Mouse (Mus musculus) midbrain, postnatal 0 days (tissue): ENCODE results near the gene Sln. TPM values are rescaled to one million over a fixed set of nuclear protein-coding genes. Genes with fewer than 3 reads are reported as not detected.

Source experiments
- ATAC-seq: fragments of 200-750 bp; cut with Nextera tagmentation; 2 replicates; pipeline ENCODE4 v1.8.0; 2017; ENCODE audit warnings: moderate number of reproducible peaks, mild to moderate bottlenecking, moderate TSS enrichment, moderate library complexity; ENCODE audit not compliant: low FRiP score
- DNase-seq: peaks from one replicate; pipeline ENCODE4 v3.0.0-alpha.2; 2015; ENCODE audit warnings: low spot score
- H3K27ac ChIP-seq: fragments of 300-500 bp; sonication (generic); 2 replicates; pipeline ENCODE4 v1.5.1; 2014; ENCODE audit warnings: low read depth, mild to moderate bottlenecking, low read length, mixed read lengths
- H3K27me3 ChIP-seq: fragments of 300-500 bp; sonication (generic); 2 replicates; pipeline ENCODE4 v1.6.1; 2014; ENCODE audit warnings: low read length, control low read depth, mixed read lengths; ENCODE audit not compliant: insufficient read depth
- H3K36me3 ChIP-seq: fragments of 300-500 bp; sonication (generic); 2 replicates; pipeline ENCODE4 v1.6.1; 2014; ENCODE audit warnings: low read length, control low read depth, mixed read lengths; ENCODE audit not compliant: insufficient read depth
- H3K4me1 ChIP-seq: fragments of 300-500 bp; sonication (generic); 2 replicates; pipeline ENCODE4 v1.6.1; 2014; ENCODE audit warnings: mild to moderate bottlenecking, control low read depth, antibody characterized with exemption, low read length, mixed read lengths; ENCODE audit not compliant: insufficient read depth
- H3K4me2 ChIP-seq: fragments of 300-500 bp; sonication (generic); 2 replicates; pipeline ENCODE4 v1.6.1; 2014; ENCODE audit warnings: low read depth, mild to moderate bottlenecking, low read length, mixed read lengths; ENCODE audit not compliant: poor library complexity, severe bottlenecking
- H3K4me3 ChIP-seq: fragments of 300-500 bp; sonication (generic); 2 replicates; pipeline ENCODE4 v1.5.1; 2014; ENCODE audit warnings: low read depth, mild to moderate bottlenecking, low read length, moderate library complexity
- H3K9ac ChIP-seq: fragments of 300-500 bp; sonication (generic); replicated peaks from 2 replicates; pipeline ENCODE4 v1.6.1; 2014; ENCODE audit warnings: mild to moderate bottlenecking, low read length, moderate library complexity, mixed read lengths; ENCODE audit not compliant: poor library complexity, severe bottlenecking
- H3K9me3 ChIP-seq: fragments of 300-500 bp; sonication (generic); 2 replicates; pipeline ENCODE4 v1.6.1; 2016; ENCODE audit warnings: low read length, control low read depth
- CTCF ChIP-seq: IDR thresholded peaks from 2 replicates; pipeline ENCODE4 v1.5.1; 2016; ENCODE audit warnings: antibody characterized with exemption, mild to moderate bottlenecking
- WGBS: fragments of 180-500 bp; shearing (Covaris S2); extraction: QIAGEN DNeasy Blood & Tissue Kit; methylation state at CpG from one replicate; pipeline ENCODE4 v1.1.7; 2014; 5-methylcytosine and 5-hydroxymethylcytosine counted together
- polyA plus RNA-seq: library from polyadenylated mRNA; unstranded; fragments of >200 nt; fragmentation: Nextera tagmentation; extraction: Ambion mirVana; gene quantifications from 2 replicates; pipeline ENCODE4 v1.2.1, GENCODE M21; 2015
- total RNA-seq: library from RNA; depleted of rRNA; stranded (reverse); fragments of >200 nt; gene quantifications from 2 replicates; pipeline ENCODE4 v1.2.3, GENCODE M21; 2014

Sln gene
- total and polyA plus RNA-seq, 2 experiments from 2014 or later = 0.15 TPM; not detected in 1

- H3K4me3 ChIP-seq = peak overlapping the region; percentile 44
- H3K9me3 ChIP-seq = no peaks in the 10 kb centered on the region
- peak overlapping the region; percentile 84 for H3K27ac ChIP-seq
- peak overlapping the region; percentile 57 for H3K4me2 ChIP-seq
- peak; percentile 74 for TF ChIP-seq CTCF
- H3K4me1 ChIP-seq = no peaks in the 10 kb centered on the region
- 16% methylated on average over 14 of the region's 14 CpGs for WGBS
- no peaks in the 10 kb centered on the region for H3K36me3 ChIP-seq
- no peaks in the 10 kb centered on the region for H3K27me3 ChIP-seq
- peak overlapping the region; percentile 62 for H3K9ac ChIP-seq
- ATAC-seq (peak; percentile 72; the same call in 1 of the 2 replicates), DNase-seq (peak; percentile 90)
These were observed 20.7 kb upstream of the Sln start for GRCm38 (mm10) chr9:53829081-53829865.

- Histone ChIP-seq H3K27ac (peak overlapping the region; percentile 84), H3K36me3 (no peaks in the 10 kb centered on the region), H3K9ac (peak overlapping the region; percentile 62), H3K27me3 (no peaks in the 10 kb centered on the region), H3K4me1 (no peaks in the 10 kb centered on the region), H3K4me3 (peak overlapping the region; percentile 44), H3K9me3 (no peaks in the 10 kb centered on the region), H3K4me2 (peak overlapping the region; percentile 57)
- WGBS = 26% methylated on average over 2 of the region's 2 CpGs
- TF ChIP-seq CTCF = no peak
- peak; percentile 35 for DNase-seq
- peak; percentile 60; the same call in 1 of the 2 replicates for ATAC-seq
These were observed 20.1 kb upstream of the Sln start for GRCm38 (mm10) chr9:53829866-53830209.

GRCm38 (mm10) chr9:53835039-53835438 is 14.9 kb upstream of the Sln start:
- no peaks in the 10 kb centered on the region for H3K9me3 ChIP-seq
- no peak for TF ChIP-seq CTCF
- 68% methylated on average over 3 of the region's 3 CpGs for WGBS
- ATAC-seq (no peak), DNase-seq (no peak)
- H3K4me2 ChIP-seq = no peak overlapping the region
- no peak overlapping the region for H3K27ac ChIP-seq
- H3K27me3 ChIP-seq = no peaks in the 10 kb centered on the region
- H3K9ac ChIP-seq = no peak overlapping the region
- no peaks in the 10 kb centered on the region for H3K36me3 ChIP-seq
- no peak overlapping the region for H3K4me3 ChIP-seq
- H3K4me1 ChIP-seq = no peaks in the 10 kb centered on the region

GRCm38 (mm10) chr9:53835976-53836375 is 14.0 kb upstream of the Sln start:
- Histone ChIP-seq H3K9ac (no peak overlapping the region), H3K36me3 (no peaks in the 10 kb centered on the region), H3K9me3 (no peaks in the 10 kb centered on the region), H3K4me2 (no peak overlapping the region), H3K27ac (no peak overlapping the region), H3K4me3 (no peak overlapping the region), H3K4me1 (no peaks in the 10 kb centered on the region), H3K27me3 (no peaks in the 10 kb centered on the region)
- no peak for TF ChIP-seq CTCF
- DNase-seq (no peak), ATAC-seq (no peak)
- 68% methylated on average over 4 of the region's 4 CpGs for WGBS

GRCm38 (mm10) chr9:53838816-53839215 is 11.1 kb upstream of the Sln start:
- Histone ChIP-seq H3K4me1 (no peaks in the 10 kb centered on the region), H3K36me3 (no peaks in the 10 kb centered on the region), H3K27ac (no peak overlapping the region), H3K4me3 (no peak overlapping the region), H3K27me3 (no peaks in the 10 kb centered on the region), H3K9me3 (no peaks in the 10 kb centered on the region), H3K9ac (no peak overlapping the region), H3K4me2 (no peak overlapping the region)
- DNase-seq (no peak), ATAC-seq (no peak)
- TF ChIP-seq CTCF = no peak
- WGBS = 79% methylated on average over 8 of the region's 8 CpGs

- Histone ChIP-seq H3K9me3 (no peaks in the 10 kb centered on the region), H3K27me3 (no peaks in the 10 kb centered on the region), H3K9ac (no peak overlapping the region), H3K4me1 (no peaks in the 10 kb centered on the region), H3K27ac (no peak overlapping the region), H3K4me3 (no peak overlapping the region), H3K36me3 (no peaks in the 10 kb centered on the region), H3K4me2 (no peak overlapping the region)
- TF ChIP-seq CTCF = no peak
- 74% methylated on average over 8 of the region's 8 CpGs for WGBS
- DNase-seq = no peak
- ATAC-seq = no peak
These were observed 1.4 kb upstream of the Sln start for GRCm38 (mm10) chr9:53848548-53848947.
